Mouse (Mus musculus): ENCODE results near the gene Nfix. TPM values are rescaled to one million over a fixed set of nuclear protein-coding genes. Genes with fewer than 3 reads are reported as not detected.

Gene Nfix
- total and polyA plus RNA-seq, 2 experiments from 2014 or later: 53.7 to 62.5 TPM

DNA sequence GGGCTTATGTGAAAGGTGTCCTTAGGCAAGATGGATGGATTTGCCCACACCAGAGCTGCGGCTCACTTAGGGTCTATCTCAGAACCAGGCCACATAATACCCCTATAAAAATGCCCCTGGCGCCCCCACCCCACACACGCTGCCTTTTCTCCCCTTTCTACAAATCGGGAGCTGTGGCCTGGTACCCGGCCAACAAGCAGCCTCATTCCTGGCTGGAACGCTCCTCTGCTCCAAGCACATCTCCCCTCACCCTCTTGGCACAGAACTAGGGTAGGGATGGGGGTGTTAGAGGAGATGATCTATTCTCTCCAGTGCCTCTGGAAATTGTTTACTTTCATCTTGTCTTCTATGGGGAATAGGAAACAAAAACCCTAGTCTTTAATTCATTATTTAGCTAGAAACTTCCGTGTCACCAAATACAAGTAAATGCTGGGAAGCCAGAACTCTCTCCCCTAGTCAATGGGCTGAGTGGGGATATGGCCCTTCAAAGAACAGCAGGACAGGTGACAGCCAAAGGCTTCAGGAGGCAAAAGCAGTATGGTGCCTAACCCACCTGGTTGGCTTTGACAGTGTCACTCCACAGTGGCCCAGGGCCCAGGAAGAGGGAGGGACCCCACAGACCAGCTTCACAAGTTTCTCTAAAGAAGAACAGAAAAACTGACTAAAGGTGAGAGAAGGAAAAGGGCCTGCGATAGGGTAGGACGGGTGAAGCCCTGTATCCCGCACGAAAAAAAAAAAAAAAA, 21.3 kb downstream of the Nfix start:
- Histone ChIP-seq H3K4me2 (ENCODE audit: low read depth, low read length, poor library complexity, severe bottlenecking) (no peak overlapping the region), H3K9me3 (ENCODE audit: low read length) (no peaks in the 10 kb centered on the region), H3K36me3 (ENCODE audit: insufficient read depth, low read length) (no peaks in the 10 kb centered on the region), H3K27me3 (ENCODE audit: insufficient read depth, low read length) (peaks cover 57% of the 10 kb centered on the region), H3K4me1 (ENCODE audit: insufficient read depth, low read length) (0 out of 2 replicates have a peak, but pooled peaks cover 5% of the 10 kb centered on the region), H3K27ac (ENCODE audit: low read depth, low read length) (peak overlapping the region; percentile 67), H3K4me3 (ENCODE audit: low read depth, low read length) (no peak overlapping the region), H3K9ac (replicated peaks; ENCODE audit: low read length, poor library complexity, severe bottlenecking) (no peak overlapping the region)
- no peak for ATAC-seq (ENCODE audit: low FRiP score)
- peak; percentile 64 for DNase-seq (ENCODE audit: low spot score)
- no peak for TF ChIP-seq CTCF (IDR thresholded peaks at IDR 0.05)
- 13% methylated on average over 10 of the region's 11 CpGs for WGBS

DNA sequence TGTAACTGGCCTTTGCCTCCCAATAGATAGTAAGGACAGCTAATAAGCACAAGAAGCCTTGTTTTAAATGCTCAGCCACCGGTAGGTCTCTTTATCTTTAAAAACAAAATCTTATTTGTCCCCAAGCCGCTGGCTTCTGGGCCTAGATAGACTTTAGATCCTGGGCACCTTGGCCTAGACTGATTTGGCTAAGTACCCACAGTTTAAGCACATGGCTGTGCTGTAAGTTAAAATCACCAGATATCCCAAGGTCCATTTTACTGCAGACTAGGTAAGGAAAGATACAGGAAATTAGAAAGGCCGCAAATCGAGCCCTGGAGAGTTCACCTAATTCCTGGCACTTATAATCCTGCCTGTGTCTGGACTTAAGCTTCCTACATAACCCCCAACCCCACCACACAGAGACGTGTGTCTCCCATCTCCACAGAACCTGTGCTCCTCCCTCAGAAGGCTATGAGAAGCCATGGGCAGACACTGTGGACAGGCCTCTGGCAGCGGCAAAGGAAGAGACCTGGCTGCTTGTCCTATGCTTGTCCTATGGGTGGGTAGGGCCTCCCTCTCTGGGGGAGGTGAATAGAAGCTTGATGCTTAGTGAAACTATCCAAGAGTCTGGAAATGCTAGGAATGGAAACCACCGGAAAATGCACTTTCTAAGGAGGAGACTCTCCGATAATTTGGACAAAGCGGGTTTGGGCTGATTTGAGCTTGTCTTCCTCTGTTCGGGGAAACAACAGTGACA, 22.1 kb downstream of the Nfix start:
- Histone ChIP-seq H3K9ac (replicated peaks; ENCODE audit: low read length, poor library complexity, severe bottlenecking) (no peak overlapping the region), H3K27ac (ENCODE audit: low read depth, low read length) (no peak overlapping the region; the same call in 1 of the 2 replicates), H3K36me3 (ENCODE audit: insufficient read depth, low read length) (no peaks in the 10 kb centered on the region), H3K4me2 (ENCODE audit: low read depth, low read length, poor library complexity, severe bottlenecking) (no peak overlapping the region), H3K9me3 (ENCODE audit: low read length) (no peaks in the 10 kb centered on the region), H3K4me3 (ENCODE audit: low read depth, low read length) (no peak overlapping the region), H3K27me3 (ENCODE audit: insufficient read depth, low read length) (peaks cover 57% of the 10 kb centered on the region), H3K4me1 (ENCODE audit: insufficient read depth, low read length) (0 out of 2 replicates have a peak, but pooled peaks cover 5% of the 10 kb centered on the region)
- DNase-seq (ENCODE audit: low spot score) (no peak), ATAC-seq (ENCODE audit: low FRiP score) (no peak)
- no peak for TF ChIP-seq CTCF (IDR thresholded peaks at IDR 0.05)
- 44% methylated on average over 10 of the region's 10 CpGs for WGBS

DNA sequence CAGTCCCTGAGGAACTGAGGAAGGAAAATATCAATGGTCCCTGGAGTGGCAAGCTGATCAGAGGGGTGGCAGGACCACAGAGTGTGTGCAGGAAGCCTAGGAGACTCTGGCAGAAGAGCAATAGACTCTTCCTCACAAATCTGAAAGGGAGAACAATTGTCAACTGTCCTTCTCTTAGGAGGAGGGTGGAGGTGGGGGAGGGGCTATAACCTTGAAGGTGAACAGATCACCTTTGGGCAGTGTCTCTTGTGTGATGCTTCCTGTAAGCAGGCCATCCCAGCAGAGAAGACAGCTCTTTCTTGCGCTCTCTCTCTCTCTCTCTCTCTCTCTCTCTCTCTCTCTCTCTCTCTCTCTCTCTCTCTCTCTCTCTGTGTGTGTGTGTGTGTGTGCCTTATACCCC, 23.6 kb downstream of the Nfix start:
- Histone ChIP-seq H3K4me1 (ENCODE audit: insufficient read depth, low read length) (0 out of 2 replicates have a peak, but pooled peaks cover 5% of the 10 kb centered on the region), H3K27ac (ENCODE audit: low read depth, low read length) (no peak overlapping the region), H3K27me3 (ENCODE audit: insufficient read depth, low read length) (peaks cover 49% of the 10 kb centered on the region), H3K4me2 (ENCODE audit: low read depth, low read length, poor library complexity, severe bottlenecking) (no peak overlapping the region), H3K36me3 (ENCODE audit: insufficient read depth, low read length) (no peaks in the 10 kb centered on the region), H3K9ac (replicated peaks; ENCODE audit: low read length, poor library complexity, severe bottlenecking) (0 out of 2 replicates have a peak overlapping the region, but pooled peaks have one; percentile 13), H3K9me3 (ENCODE audit: low read length) (no peaks in the 10 kb centered on the region), H3K4me3 (ENCODE audit: low read depth, low read length) (no peak overlapping the region)
- WGBS: 38% methylated on average over 1 of the region's 1 CpGs
- DNase-seq (ENCODE audit: low spot score) (no peak), ATAC-seq (ENCODE audit: low FRiP score) (no peak)
- TF ChIP-seq CTCF (IDR thresholded peaks at IDR 0.05): no peak

DNA sequence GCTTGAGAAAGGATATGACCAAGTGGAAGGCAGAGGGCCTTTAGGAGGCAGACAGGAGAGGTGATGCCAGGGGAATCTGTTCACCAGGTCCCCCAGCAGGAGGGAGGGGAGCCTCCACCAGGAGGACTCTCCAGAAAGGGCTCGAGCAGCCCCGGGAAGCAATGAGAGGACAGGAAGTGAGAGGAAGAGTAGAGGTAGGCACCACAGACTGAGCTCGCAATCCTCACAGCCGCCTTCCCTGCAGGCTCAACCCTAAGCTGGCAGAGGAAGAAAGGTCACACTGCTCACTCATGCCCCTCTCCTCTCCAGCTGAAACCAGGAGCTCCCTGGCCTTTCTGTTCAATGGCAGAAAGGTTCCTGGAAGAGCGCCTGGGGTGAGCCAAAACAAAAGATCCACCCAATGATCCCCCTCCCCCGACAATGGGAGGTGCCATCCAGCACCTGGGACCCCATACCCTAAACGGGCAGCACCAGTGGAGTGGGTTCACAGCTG, 24.5 kb downstream of the Nfix start:
- Histone ChIP-seq H3K9me3 (ENCODE audit: low read length) (no peaks in the 10 kb centered on the region), H3K4me1 (ENCODE audit: insufficient read depth, low read length) (0 out of 2 replicates have a peak, but pooled peaks cover 5% of the 10 kb centered on the region), H3K4me3 (ENCODE audit: low read depth, low read length) (no peak overlapping the region), H3K27ac (ENCODE audit: low read depth, low read length) (peak overlapping the region; percentile 68), H3K27me3 (ENCODE audit: insufficient read depth, low read length) (peaks cover 48% of the 10 kb centered on the region), H3K9ac (replicated peaks; ENCODE audit: low read length, poor library complexity, severe bottlenecking) (no peak overlapping the region), H3K36me3 (ENCODE audit: insufficient read depth, low read length) (no peaks in the 10 kb centered on the region), H3K4me2 (ENCODE audit: low read depth, low read length, poor library complexity, severe bottlenecking) (peak overlapping the region; percentile 29; the same call in 1 of the 2 replicates)
- no peak for TF ChIP-seq CTCF (IDR thresholded peaks at IDR 0.05)
- ATAC-seq (ENCODE audit: low FRiP score): no peak
- DNase-seq (ENCODE audit: low spot score): no peak
- WGBS: 14% methylated on average over 7 of the region's 7 CpGs

DNA sequence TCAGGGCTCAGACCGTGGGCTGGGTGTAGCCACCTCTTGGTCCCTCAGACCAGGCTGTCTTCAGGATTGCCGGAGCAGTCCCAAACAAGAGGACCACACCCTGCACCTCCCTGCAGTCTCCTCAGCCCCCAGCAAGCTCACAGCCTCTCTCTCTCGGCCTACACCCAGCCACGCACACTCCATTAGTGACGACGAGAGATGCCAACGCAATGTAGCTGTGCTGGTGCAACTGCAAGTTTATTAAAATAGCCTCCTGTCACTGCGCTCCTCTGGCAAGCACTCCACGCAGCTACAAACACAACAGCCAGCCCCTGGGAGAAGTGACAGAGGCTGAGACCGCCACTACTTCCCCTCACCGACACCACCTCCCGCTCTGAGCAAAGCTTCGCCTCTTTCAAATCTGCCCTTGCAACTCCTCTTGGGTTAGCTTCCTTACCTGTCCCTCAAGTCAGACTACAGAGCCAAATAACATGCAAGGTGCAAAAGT, 25.0 kb downstream of the Nfix start:
- peak overlapping the region; percentile 29; the same call in 1 of the 2 replicates for H3K4me2 ChIP-seq (ENCODE audit: low read depth, low read length, poor library complexity, severe bottlenecking)
- H3K27me3 ChIP-seq (ENCODE audit: insufficient read depth, low read length): peaks cover 52% of the 10 kb centered on the region
- H3K36me3 ChIP-seq (ENCODE audit: insufficient read depth, low read length): no peaks in the 10 kb centered on the region
- TF ChIP-seq CTCF (IDR thresholded peaks at IDR 0.05): no peak
- WGBS: 14% methylated on average over 13 of the region's 13 CpGs
- ATAC-seq (ENCODE audit: low FRiP score): no peak
- no peaks in the 10 kb centered on the region for H3K9me3 ChIP-seq (ENCODE audit: low read length)
- no peak for DNase-seq (ENCODE audit: low spot score)
- peak overlapping the region; percentile 24; the same call in 1 of the 2 replicates for H3K9ac ChIP-seq (replicated peaks; ENCODE audit: low read length, poor library complexity, severe bottlenecking)
- peak overlapping the region; percentile 68 for H3K27ac ChIP-seq (ENCODE audit: low read depth, low read length)
- no peak overlapping the region for H3K4me3 ChIP-seq (ENCODE audit: low read depth, low read length)
- 0 out of 2 replicates have a peak, but pooled peaks cover 5% of the 10 kb centered on the region for H3K4me1 ChIP-seq (ENCODE audit: insufficient read depth, low read length)
